Mouse (Mus musculus) hindlimb bud, embryonic 11.5 days (tissue): ENCODE results near the gene Ubald2.
A peak's percentile ranks its signal among the peaks of the same experiment; 100 is the strongest.
"Not testable (repeated sequence)": the region's sequence is repeated elsewhere in the genome, so short reads cannot be mapped to it uniquely, and the experiment has no call there.

ENCODE experiments used
- DNase-seq: peaks from one replicate; pipeline ENCODE4 v3.0.0-alpha.2; 2012; ENCODE audit warnings: low read depth, low spot score; ENCODE audit errors: extremely low spot score

The Ubald2 gene

GRCm38 (mm10) chr11:116459786-116460185 is 25.9 kb downstream of the Ubald2 start:
- no peak for DNase-seq

GRCm38 (mm10) chr11:116463338-116463737 is 29.4 kb downstream of the Ubald2 start:
- DNase-seq: no peak

DNA sequence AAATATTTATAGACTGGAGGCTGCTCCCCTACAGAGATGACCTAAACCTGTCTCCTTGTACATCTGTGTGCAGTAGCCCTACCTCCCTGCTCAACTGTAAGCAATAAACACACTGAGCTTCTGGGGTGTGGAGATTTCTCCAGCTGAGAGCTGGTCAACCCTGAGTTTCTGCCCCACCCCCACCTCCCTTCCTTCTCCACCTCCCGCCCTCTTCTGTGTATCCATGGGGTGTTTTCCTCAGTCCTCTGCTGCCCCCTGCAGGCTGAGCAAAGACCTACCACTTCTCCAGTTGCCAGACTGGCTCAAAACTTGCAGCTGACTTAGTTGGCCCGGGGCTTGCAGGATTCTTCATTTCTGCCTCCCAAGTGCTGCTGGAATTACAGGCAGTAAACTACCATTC is 29.9 kb downstream of the Ubald2 start:
- peak; percentile 64 for DNase-seq

GRCm38 (mm10) chr11:116466141-116466540 is 32.2 kb downstream of the Ubald2 start, which contains the start of gene Qrich2:
Gene Qrich2, minus strand, starts transcription at chr11:116466241.
- DNase-seq: no peak

DNA sequence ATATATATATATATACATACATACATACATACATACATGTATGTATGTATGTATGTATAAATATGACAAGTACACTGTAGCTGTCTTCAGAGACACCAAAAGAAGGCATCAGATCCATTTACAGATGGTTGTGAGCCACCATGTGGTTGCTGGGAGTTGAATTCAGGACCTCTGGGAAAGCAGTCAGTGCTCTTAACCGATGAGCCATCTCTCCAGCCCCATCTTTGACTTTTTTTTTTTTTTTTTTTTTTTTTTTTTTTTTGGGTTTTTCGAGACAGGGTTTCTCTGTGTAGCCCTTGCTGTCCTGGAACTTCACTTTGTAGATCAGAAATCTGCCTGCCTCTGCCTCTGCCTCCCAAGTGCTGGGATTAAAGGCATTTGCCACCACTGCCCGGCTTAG is 34.4 kb downstream of the Ubald2 start:
- DNase-seq: not testable (repeated sequence)

DNA sequence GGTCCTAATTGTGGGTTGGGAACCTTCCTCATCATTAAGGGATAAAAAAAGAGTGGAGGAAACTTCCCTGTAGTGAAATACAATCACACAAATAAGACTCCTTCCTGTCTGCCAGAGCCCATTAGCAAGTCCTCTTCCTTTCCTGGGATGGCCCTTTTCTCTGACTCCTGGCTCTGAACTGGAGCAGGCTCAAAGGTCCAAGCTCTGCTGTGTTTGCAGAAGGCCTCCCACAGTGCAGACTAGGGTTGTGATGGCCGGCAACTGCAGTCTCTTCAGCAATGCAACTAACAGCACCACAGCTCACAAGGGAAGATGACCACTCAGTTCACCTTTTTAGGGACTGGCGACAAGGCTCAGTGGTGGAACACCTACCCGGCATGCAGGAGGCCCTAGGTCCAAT is 36.4 kb downstream of the Ubald2 start:
- no peak for DNase-seq

DNA sequence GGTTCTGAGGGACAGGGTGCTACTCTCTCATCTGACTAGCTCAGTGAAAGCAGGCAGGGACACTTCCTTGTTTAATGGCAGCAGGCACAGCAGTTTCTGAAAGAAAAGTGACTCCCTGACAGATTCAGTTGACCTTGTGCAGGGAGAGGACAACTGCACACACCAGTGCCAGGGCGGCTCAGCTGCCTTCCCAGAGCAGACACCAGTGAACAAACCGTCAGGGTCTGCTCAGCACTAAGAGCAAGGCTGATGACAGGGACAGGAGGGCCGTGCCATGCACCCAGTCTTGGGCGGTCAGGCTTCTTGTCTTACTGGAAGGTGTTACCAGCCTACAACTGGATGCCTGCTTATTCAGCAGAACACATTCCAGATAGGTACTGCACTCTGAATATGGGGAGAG is 37.0 kb downstream of the Ubald2 start:
- DNase-seq: no peak

- DNase-seq: no peak
Measured at GRCm38 (mm10) chr11:116472275-116472674, 38.4 kb downstream of the Ubald2 start.

DNA sequence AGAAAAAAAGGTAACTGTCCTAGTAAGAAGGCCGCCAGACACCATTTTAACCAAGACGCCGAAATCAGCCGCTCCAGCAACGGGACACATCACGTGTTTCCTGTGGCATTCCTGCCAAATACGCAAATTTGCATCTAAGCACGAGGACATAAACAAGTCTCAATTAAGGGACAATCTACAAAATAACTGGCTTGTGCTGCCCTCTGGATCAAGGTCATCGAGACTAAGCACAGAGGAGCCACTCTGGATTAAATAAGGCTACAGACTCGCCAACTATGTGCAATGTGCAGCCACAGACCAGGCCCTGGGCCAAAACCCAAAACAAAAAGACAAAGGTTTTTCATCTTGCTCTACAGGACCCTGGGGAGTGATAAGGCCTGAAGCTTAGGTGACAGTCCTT is 42.1 kb downstream of the Ubald2 start:
- DNase-seq: no peak

GRCm38 (mm10) chr11:116476696-116477095 is 42.8 kb downstream of the Ubald2 start:
- DNase-seq: no peak

DNA sequence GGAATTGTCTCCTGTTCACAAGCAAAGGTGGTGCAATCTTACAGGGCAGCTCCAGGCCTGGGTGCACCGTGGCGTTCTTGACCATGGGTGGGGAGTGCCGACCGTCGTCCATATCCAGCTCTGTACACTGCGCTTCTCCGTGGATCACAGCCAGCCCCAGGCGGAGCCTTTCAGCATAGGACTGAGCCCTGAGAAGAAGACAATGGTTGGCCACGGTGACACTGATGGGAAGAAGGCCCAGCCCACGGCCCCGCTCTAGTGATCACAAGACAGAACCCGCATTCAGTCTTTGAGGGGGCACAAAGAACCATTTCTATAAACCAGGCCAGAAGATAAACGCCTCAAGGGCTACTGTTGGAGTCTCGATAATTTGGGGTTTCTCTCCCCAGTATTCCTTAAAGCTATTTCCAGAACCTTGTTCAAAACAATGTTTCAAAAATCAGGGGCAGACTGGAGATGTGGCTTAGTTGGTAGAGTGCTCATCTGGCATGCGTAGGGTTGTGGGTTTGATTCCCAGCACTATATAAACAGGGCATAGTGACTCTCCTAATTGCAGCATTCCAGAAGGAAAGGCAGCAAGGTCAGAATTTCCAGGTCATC is 43.4 kb downstream of the Ubald2 start:
- no peak for DNase-seq

DNA sequence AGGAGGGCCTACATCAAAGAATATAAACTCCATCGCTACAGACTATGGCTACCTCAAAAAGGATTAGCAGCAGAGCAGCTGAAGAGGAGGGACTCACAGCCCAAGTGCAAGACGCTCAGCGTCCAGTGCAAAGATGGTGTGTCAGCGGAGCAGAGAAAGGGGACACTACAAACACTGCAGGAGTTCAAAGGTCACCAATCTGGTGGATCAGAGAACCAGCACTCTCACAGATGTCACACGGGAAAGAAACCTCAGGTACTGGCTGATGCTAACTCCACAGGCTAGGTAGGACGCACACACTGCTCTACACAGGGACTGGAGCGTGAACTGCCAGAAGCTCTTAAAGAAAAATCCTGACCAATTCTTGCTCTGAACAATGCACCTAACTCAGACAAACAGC is 45.1 kb downstream of the Ubald2 start:
- no peak for DNase-seq

DNA sequence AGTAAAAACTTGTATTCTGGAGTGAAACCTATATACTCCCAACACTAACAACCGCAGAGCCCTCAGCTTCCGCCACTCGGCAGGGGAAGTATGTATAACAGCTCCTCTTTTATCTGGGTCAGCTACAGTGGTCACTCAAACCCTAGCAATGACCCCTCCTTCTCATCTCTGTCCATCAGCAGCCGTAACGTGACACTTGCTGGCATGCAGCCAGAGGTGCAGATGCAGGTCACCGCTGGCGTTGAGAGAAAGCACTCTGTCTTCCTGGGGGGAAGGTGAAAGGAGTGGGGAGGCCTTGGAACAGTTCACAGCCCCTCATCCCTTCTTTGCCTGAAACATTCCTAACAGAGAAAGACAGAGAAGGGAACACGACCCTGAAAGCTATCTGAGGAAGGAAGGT is 45.9 kb downstream of the Ubald2 start:
- no peak for DNase-seq

- DNase-seq: no peak
Measured at GRCm38 (mm10) chr11:116480975-116481374, 47.1 kb downstream of the Ubald2 start.

DNA sequence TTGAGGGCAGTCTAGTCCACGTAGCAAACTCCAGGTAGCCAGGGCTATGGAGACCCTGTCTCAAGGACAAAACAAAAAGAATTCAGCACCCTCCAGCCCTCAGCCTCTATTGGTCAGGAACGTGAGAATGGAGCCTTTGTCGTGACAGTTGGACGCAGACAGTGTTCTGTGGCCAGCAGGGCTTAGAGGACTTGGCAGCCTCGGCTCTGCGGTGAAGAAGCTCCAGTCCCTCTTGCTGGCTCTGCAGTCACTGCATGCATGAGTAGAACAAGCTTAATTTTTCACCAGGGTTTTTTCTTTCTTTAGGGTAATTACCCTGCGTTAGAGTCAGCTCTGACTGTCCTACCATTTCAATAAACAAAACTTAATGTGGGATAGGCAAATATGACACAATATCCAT is 47.9 kb downstream of the Ubald2 start:
- no peak for DNase-seq

DNA sequence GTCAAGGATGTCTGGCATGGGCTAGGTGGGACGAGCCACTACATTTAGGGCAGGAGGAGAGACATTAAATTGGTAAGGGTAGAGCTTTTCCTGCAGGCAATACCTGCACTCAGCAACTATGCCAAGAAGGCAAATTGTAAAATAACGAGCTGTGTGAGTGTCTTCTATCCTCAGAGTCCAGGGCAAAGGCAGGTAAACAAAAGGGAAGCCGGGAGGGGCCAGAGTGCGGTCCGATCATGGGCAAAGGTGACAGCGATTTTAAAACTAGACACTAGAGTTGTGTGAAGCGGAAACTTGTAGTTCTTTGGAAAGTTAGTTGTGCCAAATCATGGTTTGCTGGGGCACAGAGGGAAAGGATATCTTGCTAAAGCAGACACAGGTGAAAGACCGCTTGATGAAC is 50.4 kb downstream of the Ubald2 start:
- DNase-seq: no peak

DNA sequence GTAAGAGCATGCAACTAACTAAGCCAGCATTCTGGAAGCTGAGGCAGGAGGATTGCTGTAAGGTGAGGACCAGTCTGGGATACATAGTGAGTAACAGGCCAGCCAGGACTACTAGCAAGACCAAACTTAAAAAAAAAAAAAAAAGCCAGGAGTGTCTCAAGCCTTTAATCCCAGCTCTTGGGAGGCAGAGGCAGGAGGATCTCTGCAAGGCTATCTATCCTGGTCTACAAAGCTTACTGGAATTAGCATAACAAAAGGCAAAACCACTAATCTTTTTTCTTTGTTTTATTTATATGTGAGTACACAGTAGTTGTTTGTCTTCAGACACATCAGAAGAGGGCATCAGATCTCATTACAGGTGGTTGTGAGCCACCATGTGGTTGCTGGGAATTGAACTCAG is 54.3 kb downstream of the Ubald2 start:
- no peak for DNase-seq
